Mouse (Mus musculus): Measurements from ENCODE around the gene Grcc10. TPM values are rescaled to one million over a fixed set of nuclear protein-coding genes. Genes with fewer than 3 reads are reported as not detected.

Gene Grcc10
- 523 and 554 TPM in 2 replicates for polyA plus RNA-seq (2016; fragmentation: Nextera tagmentation; extraction: Ambion mirVana)

DNA sequence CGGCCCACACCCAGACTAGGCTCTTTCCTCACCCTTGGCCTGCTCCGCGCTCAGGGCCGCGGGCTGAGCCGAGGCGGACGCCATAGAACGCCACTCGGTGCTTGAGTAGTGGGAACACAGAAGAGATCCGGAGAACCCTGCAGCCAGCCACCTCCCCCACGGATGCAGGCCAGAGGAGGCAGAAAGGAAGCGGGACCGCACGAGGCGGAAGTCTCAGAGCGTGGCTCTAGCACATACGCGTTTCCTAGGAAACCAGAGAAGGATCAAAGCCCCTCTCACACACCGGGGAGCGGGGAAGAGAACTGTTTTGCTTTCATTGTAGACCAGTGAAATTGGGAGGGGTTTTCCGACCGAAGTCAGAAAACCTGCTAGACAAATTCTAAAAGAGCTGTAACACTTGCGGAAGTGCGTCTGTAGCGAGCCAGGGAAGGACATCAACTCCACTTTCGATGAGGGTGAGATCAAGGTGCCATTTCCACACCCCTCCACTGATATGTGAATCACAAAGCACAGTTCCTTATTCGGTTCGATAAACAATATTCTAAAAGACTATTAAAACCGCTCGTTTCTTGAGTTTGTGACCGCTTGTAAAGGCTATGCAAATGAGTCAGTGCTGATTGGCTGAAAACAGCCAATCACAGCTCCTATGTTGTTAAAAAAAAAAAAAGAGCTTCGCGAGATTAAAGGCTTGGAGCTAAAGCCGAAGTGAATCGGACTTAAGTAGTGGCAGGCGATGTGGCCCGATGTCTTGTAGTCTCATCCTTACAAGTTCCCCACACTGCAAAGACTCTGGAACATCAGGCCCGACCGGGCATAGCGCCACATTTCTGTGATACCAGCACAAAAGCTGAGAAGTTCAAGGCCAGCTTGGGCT, at the start of gene Grcc10:
Gene Grcc10, minus strand, starts transcription at position 487 of the 874 bp plus-strand sequence.
- peak within 1 kb of the TSS; percentile 77 for H3K9ac ChIP-seq (replicated peaks)
- H3K27ac ChIP-seq (replicated peaks): peak within 1 kb of the TSS; percentile 99
- peak within 1 kb of the TSS; percentile 67 for H3K4me2 ChIP-seq (replicated peaks)
- H3K4me3 ChIP-seq: peak within 1 kb of the TSS; percentile 56
- no peaks in the 10 kb centered on the region for H3K27me3 ChIP-seq
- peaks cover 27% of the 10 kb centered on the region for H3K36me3 ChIP-seq
- peaks cover 39% of the 10 kb centered on the region for H3K4me1 ChIP-seq
- under 1% methylated on average over 41 of the region's 41 CpGs for WGBS
- H3K9me3 ChIP-seq: no peaks in the 10 kb centered on the region
- peak; percentile 82 for ATAC-seq (ENCODE audit: low FRiP score, low read depth)

DNA sequence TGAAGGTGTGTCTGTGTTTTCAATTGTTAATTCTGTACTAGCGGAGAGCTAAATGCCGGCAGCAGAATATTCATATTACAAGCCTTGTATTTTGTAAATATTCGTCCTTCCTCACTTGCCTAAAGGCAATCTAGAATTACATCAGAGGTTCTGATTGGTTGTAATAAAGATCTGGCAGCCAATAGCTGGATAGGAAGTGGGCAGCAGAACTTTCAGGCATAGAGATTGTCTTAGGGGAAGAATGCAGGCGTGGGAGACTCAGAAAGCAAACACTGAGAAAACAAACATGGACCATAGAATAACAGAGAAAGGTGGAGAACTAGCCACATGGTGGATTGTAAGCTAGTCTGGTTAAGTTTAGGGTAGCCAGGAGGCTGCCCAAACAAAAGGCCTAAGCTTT, 48.9 kb upstream of the Grcc10 start:
- 75% methylated on average over 4 of the region's 4 CpGs for WGBS
- no peak overlapping the region for H3K27ac ChIP-seq (replicated peaks)
- no peak for ATAC-seq (ENCODE audit: low FRiP score, low read depth)

GRCm38 (mm10) chr6:124789519-124789918, 48.3 kb upstream of the Grcc10 start:
- 79% methylated on average over 4 of the region's 4 CpGs for WGBS
- Histone ChIP-seq H3K9me3 (no peaks in the 10 kb centered on the region), H3K9ac (replicated peaks) (no peak overlapping the region), H3K36me3 (no peaks in the 10 kb centered on the region), H3K4me2 (replicated peaks) (no peak overlapping the region), H3K4me3 (no peak overlapping the region), H3K4me1 (no peaks in the 10 kb centered on the region), H3K27me3 (no peaks in the 10 kb centered on the region), H3K27ac (replicated peaks) (no peak overlapping the region)
- ATAC-seq (ENCODE audit: low FRiP score, low read depth): no peak

More for the DNA sequence above, 48.9 kb upstream of the Grcc10 start:
- Histone ChIP-seq H3K27me3 (no peaks in the 10 kb centered on the region), H3K4me2 (replicated peaks) (no peak overlapping the region), H3K4me3 (no peak overlapping the region), H3K9ac (replicated peaks) (no peak overlapping the region), H3K9me3 (no peaks in the 10 kb centered on the region), H3K4me1 (no peaks in the 10 kb centered on the region), H3K36me3 (no peaks in the 10 kb centered on the region)

GRCm38 (mm10) chr6:124787722-124788121, 46.5 kb upstream of the Grcc10 start:
- no peaks in the 10 kb centered on the region for H3K27me3 ChIP-seq
- WGBS: 81% methylated on average over 10 of the region's 10 CpGs
- no peaks in the 10 kb centered on the region for H3K9me3 ChIP-seq
- H3K4me3 ChIP-seq: no peak overlapping the region
- no peak overlapping the region for H3K9ac ChIP-seq (replicated peaks)
- H3K36me3 ChIP-seq: no peaks in the 10 kb centered on the region
- no peak for ATAC-seq (ENCODE audit: low FRiP score, low read depth)
- H3K4me2 ChIP-seq (replicated peaks): no peak overlapping the region
- H3K4me1 ChIP-seq: no peaks in the 10 kb centered on the region
- no peak overlapping the region for H3K27ac ChIP-seq (replicated peaks)

- no peaks in the 10 kb centered on the region for H3K9me3 ChIP-seq
- H3K4me1 ChIP-seq: 0 out of 2 replicates have a peak, but pooled peaks cover 4% of the 10 kb centered on the region
- H3K36me3 ChIP-seq: no peaks in the 10 kb centered on the region
- whole genome bisulfite sequencing: 54% methylated on average over 8 of the region's 8 CpGs
- H3K4me3 ChIP-seq: no peak overlapping the region
- ATAC-seq (ENCODE audit: low FRiP score, low read depth): no peak
- no peaks in the 10 kb centered on the region for H3K27me3 ChIP-seq
- H3K4me2 ChIP-seq (replicated peaks): no peak overlapping the region
- no peak overlapping the region for H3K27ac ChIP-seq (replicated peaks)
- no peak overlapping the region for H3K9ac ChIP-seq (replicated peaks)
Observed at GRCm38 (mm10) chr6:124786756-124787420, 45.7 kb upstream of the Grcc10 start.

DNA sequence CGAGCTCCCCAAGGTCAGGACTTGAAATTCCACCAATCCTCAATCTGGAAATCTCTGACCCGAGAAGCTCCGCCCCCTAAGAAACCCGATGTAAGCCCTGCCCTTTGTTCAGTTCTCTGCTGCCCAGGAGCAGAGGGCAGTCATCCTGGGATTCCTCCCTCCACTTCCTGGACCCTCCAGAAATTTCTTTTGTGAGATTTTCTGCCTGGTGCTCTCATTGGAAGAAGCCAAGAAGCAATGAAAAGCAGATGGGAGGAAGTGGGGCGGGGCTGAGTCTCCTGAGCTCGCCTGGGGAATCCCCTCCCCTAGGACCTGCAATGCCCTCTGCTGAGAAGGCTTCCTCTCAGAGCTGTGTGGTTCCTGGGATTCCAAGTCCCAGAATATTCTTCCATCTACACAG, 41.3 kb upstream of the Grcc10 start:
- H3K4me3 ChIP-seq: no peak overlapping the region
- no peaks in the 10 kb centered on the region for H3K9me3 ChIP-seq
- no peak overlapping the region for H3K9ac ChIP-seq (replicated peaks)
- H3K27me3 ChIP-seq: peaks cover 24% of the 10 kb centered on the region
- H3K27ac ChIP-seq (replicated peaks): no peak overlapping the region
- H3K36me3 ChIP-seq: no peaks in the 10 kb centered on the region
- H3K4me2 ChIP-seq (replicated peaks): no peak overlapping the region
- no peak for ATAC-seq (ENCODE audit: low FRiP score, low read depth)
- WGBS: 26% methylated on average over 6 of the region's 6 CpGs
- H3K4me1 ChIP-seq: peaks cover 15% of the 10 kb centered on the region

- no peaks in the 10 kb centered on the region for H3K9me3 ChIP-seq
- H3K27ac ChIP-seq (replicated peaks): no peak overlapping the region
- H3K9ac ChIP-seq (replicated peaks): no peak overlapping the region
- no peak for ATAC-seq (ENCODE audit: low FRiP score, low read depth)
- peaks cover 24% of the 10 kb centered on the region for H3K27me3 ChIP-seq
- H3K36me3 ChIP-seq: no peaks in the 10 kb centered on the region
- no peak overlapping the region for H3K4me2 ChIP-seq (replicated peaks)
- 85% methylated on average over 7 of the region's 7 CpGs for WGBS
- H3K4me1 ChIP-seq: peaks cover 15% of the 10 kb centered on the region
- H3K4me3 ChIP-seq: no peak overlapping the region
Observed at GRCm38 (mm10) chr6:124780917-124781316, 39.7 kb upstream of the Grcc10 start.

DNA sequence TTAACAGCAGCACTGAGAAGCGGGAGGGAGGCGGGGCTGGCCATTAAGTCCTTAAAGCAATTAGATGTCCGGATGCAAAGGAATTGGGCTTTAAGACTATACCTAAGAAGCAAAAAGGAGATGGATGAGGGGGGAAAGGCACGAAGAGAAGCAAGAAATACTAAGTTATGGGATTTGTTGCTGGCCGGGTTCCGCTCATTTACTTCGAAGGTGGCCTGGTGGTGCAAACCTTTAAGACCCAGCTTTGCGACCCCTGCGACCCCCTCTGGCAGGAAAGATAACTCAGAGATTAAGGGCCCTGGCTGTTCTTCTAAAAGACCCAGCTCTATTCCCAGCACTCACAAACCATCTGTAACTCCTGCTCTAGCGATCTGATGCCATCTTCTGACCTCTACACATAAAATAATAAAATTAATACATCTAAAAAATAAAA, 38.8 kb upstream of the Grcc10 start:
- Histone ChIP-seq H3K27ac (replicated peaks) (no peak overlapping the region), H3K9ac (replicated peaks) (peak overlapping the region; percentile 43; the same call in 1 of the 2 replicates), H3K4me1 (peaks cover 15% of the 10 kb centered on the region), H3K4me3 (peak overlapping the region; percentile 34), H3K4me2 (replicated peaks) (peak overlapping the region; percentile 58), H3K27me3 (peaks cover 24% of the 10 kb centered on the region), H3K36me3 (no peaks in the 10 kb centered on the region), H3K9me3 (no peaks in the 10 kb centered on the region)
- no peak for ATAC-seq (ENCODE audit: low FRiP score, low read depth)
- 4% methylated on average over 10 of the region's 10 CpGs for WGBS

GRCm38 (mm10) chr6:124779222-124779983, 38.2 kb upstream of the Grcc10 start, which contains the start of gene Lrrc23:
Gene Lrrc23 (minus strand): TSS chr6:124779727.
- peak; percentile 53; the same call in 1 of the 2 replicates for ATAC-seq (ENCODE audit: low FRiP score, low read depth)
- Histone ChIP-seq H3K4me3 (peak within 1 kb of the TSS; percentile 34), H3K27ac (replicated peaks) (no peak within 1 kb of the TSS), H3K4me2 (replicated peaks) (peak within 1 kb of the TSS; percentile 58), H3K9ac (replicated peaks) (peak within 1 kb of the TSS; percentile 43; the same call in 1 of the 2 replicates), H3K4me1 (peaks cover 15% of the 10 kb centered on the region), H3K9me3 (no peaks in the 10 kb centered on the region), H3K36me3 (no peaks in the 10 kb centered on the region), H3K27me3 (peaks cover 24% of the 10 kb centered on the region)
- 3% methylated on average over 23 of the region's 23 CpGs for WGBS

DNA sequence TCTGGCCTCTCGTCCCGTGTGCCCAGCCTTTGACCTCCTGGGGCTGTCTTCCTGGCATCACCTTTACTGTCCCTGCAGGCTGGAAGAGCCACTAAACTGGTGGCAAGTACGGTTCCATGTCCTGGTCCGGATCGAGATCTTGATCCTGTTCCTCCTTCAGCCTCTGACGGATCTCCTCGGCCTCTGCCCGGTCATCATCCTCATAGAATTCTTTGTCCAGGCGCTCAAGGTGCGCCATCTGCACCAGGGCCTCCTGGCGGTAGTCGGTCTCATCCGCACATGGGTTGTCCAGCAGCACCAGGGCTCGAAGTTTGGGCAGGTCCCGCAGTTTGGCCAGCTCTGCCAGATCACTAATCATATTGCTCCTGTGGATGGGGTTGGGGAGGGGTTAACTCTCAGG, 29.3 kb upstream of the Grcc10 start:
- no peak for ATAC-seq (ENCODE audit: low FRiP score, low read depth)
- Histone ChIP-seq H3K36me3 (no peaks in the 10 kb centered on the region), H3K4me3 (no peak overlapping the region), H3K9ac (replicated peaks) (no peak overlapping the region), H3K27ac (replicated peaks) (no peak overlapping the region), H3K9me3 (no peaks in the 10 kb centered on the region), H3K4me2 (replicated peaks) (no peak overlapping the region), H3K4me1 (peaks cover 25% of the 10 kb centered on the region), H3K27me3 (peaks cover 53% of the 10 kb centered on the region)
- WGBS: 88% methylated on average over 15 of the region's 15 CpGs

- Histone ChIP-seq H3K4me3 (peak overlapping the region; percentile 50), H3K36me3 (no peaks in the 10 kb centered on the region), H3K9me3 (no peaks in the 10 kb centered on the region), H3K4me2 (replicated peaks) (peak overlapping the region; percentile 84), H3K9ac (replicated peaks) (peak overlapping the region; percentile 57), H3K4me1 (peaks cover 25% of the 10 kb centered on the region), H3K27me3 (peaks cover 53% of the 10 kb centered on the region), H3K27ac (replicated peaks) (no peak overlapping the region)
- ATAC-seq (ENCODE audit: low FRiP score, low read depth): no peak
- 62% methylated on average over 7 of the region's 7 CpGs for WGBS
Observed at GRCm38 (mm10) chr6:124770013-124770412, 28.8 kb upstream of the Grcc10 start.

Measured in midbrain, embryonic 12.5 days (tissue).